Mouse (Mus musculus) CH12.LX (cell line): ENCODE data around the gene Kank4. TPM values are rescaled to one million over a fixed set of nuclear protein-coding genes. Genes with fewer than 3 reads are reported as not detected.

Experiments used
- DNase-seq: peaks from one replicate; pipeline ENCODE4 v3.0.0-alpha.2; 2013; ENCODE audit errors: extremely low read depth
- H3K27ac ChIP-seq: 2 replicates; pipeline ENCODE4 v1.5.1; 2012; ENCODE audit warnings: low read depth, mild to moderate bottlenecking, control low read depth, moderate library complexity; ENCODE audit not compliant: insufficient read depth
- H3K27me3 ChIP-seq: replicated peaks from 2 replicates; pipeline ENCODE3; 2012; ENCODE audit warnings: inconsistent platforms
- H3K36me3 ChIP-seq, 2 experiments: replicated peaks in 1 of 2; 2 replicates each; pipeline versions ENCODE3 to v1.6.1; 2012; ENCODE audit warnings: inconsistent platforms in 1 of 2, low read length in 1 of 2, mild to moderate bottlenecking in 1 of 2, mixed read lengths in 1 of 2, moderate library complexity in 1 of 2; ENCODE audit not compliant: control insufficient read depth in 1 of 2, insufficient read depth in 1 of 2
- H3K4me1 ChIP-seq, 2 experiments: 2 replicates each; pipeline ENCODE4 v1.6.1; 2012; ENCODE audit warnings: inconsistent platforms in 1 of 2, moderate library complexity in 1 of 2; ENCODE audit not compliant: insufficient read depth in 2 of 2, control insufficient read depth in 1 of 2
- H3K4me2 ChIP-seq: 2 replicates; pipeline ENCODE4 v1.6.1; 2012; ENCODE audit warnings: low read depth, mild to moderate bottlenecking, control low read depth; ENCODE audit not compliant: poor library complexity, insufficient read depth, severe bottlenecking
- H3K4me3 ChIP-seq, 3 experiments: fragments of 150-350 bp in 1 of 3; sonication (generic) in 1 of 3; replicated peaks in 1 of 3; 2 replicates each; pipeline versions ENCODE3 to v1.5.1; 2011 to 2012; ENCODE audit warnings: low read depth in 2 of 3, low read length in 2 of 3, mild to moderate bottlenecking in 2 of 3, moderate library complexity in 2 of 3, control low read depth in 1 of 3, improper control_type of control experiment in 1 of 3, inconsistent platforms in 1 of 3, mixed read lengths in 1 of 3; ENCODE audit not compliant: poor library complexity in 1 of 3
- H3K79me2 ChIP-seq: replicated peaks from 2 replicates; pipeline ENCODE4 v1.6.1; 2012; ENCODE audit warnings: mild to moderate bottlenecking, moderate library complexity; ENCODE audit not compliant: control insufficient read depth, poor library complexity, insufficient read depth, severe bottlenecking; ENCODE audit errors: extremely low read depth
- H3K9ac ChIP-seq: 2 replicates; pipeline ENCODE4 v1.6.1; 2012; ENCODE audit warnings: low read depth, mild to moderate bottlenecking, control low read depth, moderate library complexity; ENCODE audit not compliant: insufficient read depth
- H3K9me3 ChIP-seq: replicated peaks from 2 replicates; pipeline ENCODE3; 2012; ENCODE audit warnings: low read length, inconsistent platforms, mixed read lengths
- BHLHE40 ChIP-seq: IDR thresholded peaks from 2 replicates; pipeline ENCODE4 v1.6.1; 2011; ENCODE audit warnings: mild to moderate bottlenecking, low read depth, low read length, improper control_type of control experiment
- CHD1 ChIP-seq: IDR thresholded peaks from 2 replicates; pipeline ENCODE4 v1.6.1; 2012; ENCODE audit warnings: low read depth, low read length, improper control_type of control experiment, inconsistent platforms
- CHD2 ChIP-seq: IDR thresholded peaks from 2 replicates; pipeline ENCODE4 v1.6.1; 2011; ENCODE audit warnings: low read length, improper control_type of control experiment
- E2F4 ChIP-seq: IDR thresholded peaks from 2 replicates; pipeline ENCODE4 v1.6.1; 2011; ENCODE audit warnings: low read depth, low read length, improper control_type of control experiment; ENCODE audit not compliant: insufficient replicate concordance
- ELF1 ChIP-seq: IDR thresholded peaks from 2 replicates; pipeline ENCODE4 v1.6.1; 2014; ENCODE audit warnings: low read depth, mild to moderate bottlenecking, inconsistent platforms, low read length, improper control_type of control experiment
- EP300 ChIP-seq: IDR thresholded peaks from 2 replicates; pipeline ENCODE4 v1.6.1; 2011; ENCODE audit warnings: low read length, improper control_type of control experiment
- ETS1 ChIP-seq: conservative IDR thresholded peaks from 2 replicates; pipeline ENCODE4 v1.6.1; 2012; ENCODE audit warnings: low read depth, mild to moderate bottlenecking, inconsistent platforms, low read length, improper control_type of control experiment, moderate library complexity
- GABPA ChIP-seq: IDR thresholded peaks from 2 replicates; pipeline ENCODE4 v1.6.1; 2012; ENCODE audit warnings: low read depth, low read length, improper control_type of control experiment, inconsistent platforms; ENCODE audit not compliant: insufficient replicate concordance
- IRF4 ChIP-seq: IDR thresholded peaks from 2 replicates; pipeline ENCODE4 v1.6.1; 2014; ENCODE audit warnings: low read depth, mild to moderate bottlenecking, inconsistent platforms, low read length, improper control_type of control experiment
- JUN ChIP-seq: IDR thresholded peaks from 2 replicates; pipeline ENCODE4 v1.6.1; 2011; ENCODE audit warnings: low read depth, mild to moderate bottlenecking, low read length, improper control_type of control experiment, moderate library complexity; ENCODE audit not compliant: insufficient read depth
- JUND ChIP-seq: conservative IDR thresholded peaks from 2 replicates; pipeline ENCODE4 v1.6.1; 2011; ENCODE audit warnings: low read depth, low read length, improper control_type of control experiment
- MAFK ChIP-seq: IDR thresholded peaks from 2 replicates; pipeline ENCODE4 v1.6.1; 2011; ENCODE audit warnings: low read length, improper control_type of control experiment; ENCODE audit not compliant: insufficient replicate concordance
- MAX ChIP-seq: IDR thresholded peaks from 2 replicates; pipeline ENCODE4 v1.6.1; 2011; ENCODE audit warnings: low read length, improper control_type of control experiment
- MAZ ChIP-seq: IDR thresholded peaks from 2 replicates; pipeline ENCODE4 v1.6.1; 2012; ENCODE audit warnings: low read depth, mild to moderate bottlenecking, inconsistent platforms, low read length, improper control_type of control experiment, moderate library complexity
- MEF2A ChIP-seq: IDR thresholded peaks from 2 replicates; pipeline ENCODE4 v1.6.1; 2014; ENCODE audit warnings: low read depth, mild to moderate bottlenecking, inconsistent platforms, low read length, improper control_type of control experiment, borderline replicate concordance
- MXI1 ChIP-seq: IDR thresholded peaks from 2 replicates; pipeline ENCODE4 v1.6.1; 2011; ENCODE audit warnings: mild to moderate bottlenecking, low read depth, low read length, improper control_type of control experiment
- POLR2A ChIP-seq: IDR thresholded peaks from 2 replicates; pipeline ENCODE4 v1.6.1; 2011; ENCODE audit warnings: low read depth, mild to moderate bottlenecking, improper control_type of control experiment, low read length
- RCOR1 ChIP-seq: conservative IDR thresholded peaks from 2 replicates; pipeline ENCODE4 v1.6.1; 2012; ENCODE audit warnings: low read depth, mild to moderate bottlenecking, inconsistent platforms, low read length, improper control_type of control experiment
- SIN3A ChIP-seq: IDR thresholded peaks from 2 replicates; pipeline ENCODE4 v1.6.1; 2012; ENCODE audit warnings: low read length, improper control_type of control experiment, inconsistent platforms
- TCF12 ChIP-seq: IDR thresholded peaks from 2 replicates; pipeline ENCODE4 v1.6.1; 2014; ENCODE audit warnings: low read depth, mild to moderate bottlenecking, inconsistent platforms, low read length, improper control_type of control experiment
- UBTF ChIP-seq: IDR thresholded peaks from 2 replicates; pipeline ENCODE4 v1.6.1; 2012; ENCODE audit warnings: low read depth, mild to moderate bottlenecking, inconsistent platforms, low read length, improper control_type of control experiment, moderate library complexity
- ZKSCAN1 ChIP-seq: IDR thresholded peaks from 2 replicates; pipeline ENCODE4 v1.6.1; 2012; ENCODE audit warnings: low read depth, inconsistent platforms, low read length, improper control_type of control experiment, borderline replicate concordance
- ZNF384 ChIP-seq: IDR thresholded peaks from 2 replicates; pipeline ENCODE4 v1.6.1; 2012; ENCODE audit warnings: low read depth, low read length, improper control_type of control experiment, inconsistent platforms
- dilution Hi-C: fragments of 300-500 bp; cut with MboI; formaldehyde crosslinking; loops from 2 replicates; pipeline ENCODE4 v1.14.3; 2020; ENCODE audit warnings: low sequenced_read_pairs; ENCODE audit not compliant: extremely low pct_unique_long_range_greater_than_20kb, extremely low pct_ligation_motif_present
- in situ Hi-C: fragments of 300-500 bp; cut with MboI; formaldehyde crosslinking; loops from 3 replicates; pipeline ENCODE4 v1.14.3; 2019; ENCODE audit warnings: low sequenced_read_pairs, low pct_ligation_motif_present, low pct_unique_long_range_greater_than_20kb, mixed read lengths
- polyA plus RNA-seq: library from polyadenylated mRNA; unstranded; fragments of >175 nt; gene quantifications from 2 replicates; pipeline ENCODE4 v1.2.1, GENCODE M21; 2012; ENCODE audit warnings: low read depth; ENCODE audit not compliant: insufficient read length
- total RNA-seq, 2 experiments: library from RNA; depleted of rRNA; stranded (reverse); fragments of 300-350 nt in 1 of 2; fragments of >200 nt in 1 of 2; gene quantifications; 2 replicates each; pipeline ENCODE4 v1.2.3; 2012 to 2014

The Kank4 gene
- total and polyA plus RNA-seq, 3 experiments, result not detected

DNA sequence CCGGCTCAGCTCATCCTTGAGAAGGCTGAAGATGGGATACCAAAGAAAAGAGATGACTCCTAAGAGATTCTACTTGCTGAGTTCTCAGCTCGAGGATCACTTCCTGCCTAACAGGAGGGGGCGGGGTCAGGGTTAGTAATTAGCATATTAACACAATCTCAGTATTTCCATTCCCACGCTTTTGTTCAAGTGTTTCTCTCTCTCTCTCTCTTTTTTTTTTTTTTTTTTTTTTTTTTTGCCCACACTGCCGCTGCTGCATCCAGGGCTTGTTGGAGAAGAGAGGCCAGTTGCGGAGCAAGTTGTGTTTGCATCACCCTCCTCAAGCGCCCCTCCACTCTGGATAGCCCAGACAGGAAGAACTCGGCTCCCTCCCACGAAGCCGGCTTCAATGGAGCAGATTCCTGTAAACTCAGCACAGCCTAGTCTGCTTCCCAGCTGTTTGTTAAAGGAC, 27.5 kb downstream of the Kank4 start:
- no peak for TF ChIP-seq MAX
- no peak for TF ChIP-seq TCF12
- no peak for TF ChIP-seq JUND
- TF ChIP-seq MAFK, result no peak
- no peak for TF ChIP-seq POLR2A
- no peak for TF ChIP-seq CHD1
- no peak for TF ChIP-seq ZKSCAN1
- no peak for TF ChIP-seq ZNF384
- no peak for TF ChIP-seq EP300
- no peak for TF ChIP-seq SIN3A
- no peak for TF ChIP-seq MEF2A
- no peak for TF ChIP-seq ELF1
- no peak for TF ChIP-seq MXI1
- TF ChIP-seq JUN, result no peak
- TF ChIP-seq MAZ, result no peak
- no peak overlapping the region for H3K4me2 ChIP-seq
- no peaks in the 10 kb centered on the region for H3K4me1 ChIP-seq
- H3K9ac ChIP-seq, result no peak overlapping the region
- H3K4me3 ChIP-seq, result no peak overlapping the region
- no peaks in the 10 kb centered on the region for H3K36me3 ChIP-seq
- in situ Hi-C loops, result no loop called here
- H3K79me2 ChIP-seq, result no peaks in the 10 kb centered on the region
- no peaks in the 10 kb centered on the region for H3K27me3 ChIP-seq
- dilution Hi-C loops, result no loop called here
- no peak overlapping the region for H3K27ac ChIP-seq
- DNase-seq, result no peak
- H3K9me3 ChIP-seq, result peaks cover 84% of the 10 kb centered on the region

GRCm38 (mm10) chr4:98789133-98789765, 28.1 kb downstream of the Kank4 start:
- Histone ChIP-seq H3K79me2 (no peaks in the 10 kb centered on the region), H3K4me3 (no peak overlapping the region), H3K4me1 (no peaks in the 10 kb centered on the region), H3K9ac (no peak overlapping the region), H3K36me3 (no peaks in the 10 kb centered on the region), H3K4me2 (no peak overlapping the region), H3K9me3 (peaks cover 84% of the 10 kb centered on the region), H3K27me3 (no peaks in the 10 kb centered on the region), H3K27ac (no peak overlapping the region)
- DNase-seq, result no peak
- in situ Hi-C loops, result no loop called here
- no peak for TF ChIP-seq MXI1
- no peak for TF ChIP-seq MAFK
- TF ChIP-seq GABPA, result no peak
- TF ChIP-seq E2F4, result no peak
- TF ChIP-seq UBTF, result no peak
- no peak for TF ChIP-seq ELF1
- TF ChIP-seq EP300, result no peak
- TF ChIP-seq CHD2, result no peak
- no peak for TF ChIP-seq RCOR1
- TF ChIP-seq ETS1, result no peak
- no peak for TF ChIP-seq IRF4
- TF ChIP-seq SIN3A, result no peak
- no peak for TF ChIP-seq BHLHE40
- TF ChIP-seq ZKSCAN1, result no peak
- dilution Hi-C loops, result no loop called here
